In the genomic region with DNA sequence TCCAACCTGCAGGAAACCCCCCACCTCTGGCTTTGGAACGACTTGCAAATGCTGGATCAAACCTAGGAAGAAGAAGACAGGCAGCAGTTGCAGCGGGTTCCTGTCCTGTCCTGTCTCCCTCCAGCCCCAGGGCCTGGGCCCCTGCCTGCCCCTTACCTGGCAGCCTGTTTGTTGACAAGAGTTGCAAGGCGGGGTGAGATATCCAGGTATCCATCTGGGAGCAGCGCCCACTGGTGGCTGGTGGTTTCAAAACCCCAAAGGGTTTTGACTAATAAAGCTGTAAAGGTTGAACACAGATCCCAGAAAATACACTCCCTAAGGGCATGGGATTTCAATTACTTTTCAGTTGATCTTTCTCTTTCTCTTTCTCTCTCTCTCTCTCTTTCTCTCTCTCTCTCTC, we compare ENCODE assay signal across 10 mouse cellular contexts. TPM values are rescaled to one million over a fixed set of nuclear protein-coding genes. Genes with fewer than 3 reads are reported as not detected.
DNase-seq lines count a peak whose midpoint lies in the region; ATAC-seq and TF ChIP-seq lines count a peak whose summit lies in the region.
"Had no signal": no experiment of that assay in that cellular context is flagged by ENCODE, and none has a peak within 500 bp of the region (broad histone marks: within the 10 kb centered on the region; RNA-seq: fewer than 3 reads in every experiment).

No protein-coding gene starts in this region.

- H3K9ac ChIP-seq in kidney, embryonic 15.5 days, result no peak overlapping the region
- H3K9ac ChIP-seq: embryonic facial prominence, embryonic 15.5 days had no signal

- WGBS in kidney, adult 2 months, result 49% methylated on average over 4 of the region's 4 CpGs
- WGBS in kidney, embryonic 15.5 days, result 37% methylated on average over 4 of the region's 4 CpGs
- WGBS in embryonic facial prominence, embryonic 10.5 days, result 28% methylated on average over 4 of the region's 4 CpGs

- H3K36me3 ChIP-seq in kidney, adult 2 months (ENCODE audit: control insufficient read depth, insufficient read depth, low read length), result no peaks in the 10 kb centered on the region
- H3K36me3 ChIP-seq in kidney, embryonic 15.5 days, result no peaks in the 10 kb centered on the region
- H3K36me3 ChIP-seq in embryonic facial prominence, embryonic 10.5 days (replicated peaks), result no peaks in the 10 kb centered on the region
- H3K36me3 ChIP-seq: embryonic facial prominence, embryonic 15.5 days had no signal

- H3K4me3 ChIP-seq in kidney, adult 2 months (ENCODE audit: insufficient read depth, low read depth, low read length), result no peak overlapping the region
- H3K4me3 ChIP-seq in kidney, embryonic 15.5 days (replicated peaks), result no peak overlapping the region
- no peak overlapping the region for H3K4me3 ChIP-seq in embryonic facial prominence, embryonic 10.5 days
- H3K4me3 ChIP-seq: embryonic facial prominence, embryonic 15.5 days had no signal

- TF ChIP-seq POLR2A in kidney, adult 2 months (IDR thresholded peaks at IDR 0.05; ENCODE audit: low read depth, low read length), result no peak

- no peaks in the 10 kb centered on the region for H3K27me3 ChIP-seq in kidney, adult 2 months (replicated peaks; ENCODE audit: control insufficient read depth, insufficient read depth, low read length)
- no peaks in the 10 kb centered on the region for H3K27me3 ChIP-seq in kidney, embryonic 15.5 days
- no peaks in the 10 kb centered on the region for H3K27me3 ChIP-seq in embryonic facial prominence, embryonic 10.5 days (replicated peaks; ENCODE audit: low read depth, poor library complexity, severe bottlenecking)
- H3K27me3 ChIP-seq: embryonic facial prominence, embryonic 15.5 days had no signal

- ATAC-seq in kidney, embryonic 15.5 days (replicated peaks; ENCODE audit: low FRiP score), result no peak
- ATAC-seq: midbrain, embryonic 16.5 days had no signal

- peak; percentile 52 for TF ChIP-seq CTCF in kidney, adult 2 months (conservative IDR thresholded peaks at IDR 0.05; ENCODE audit: insufficient read depth, insufficient read length, low read depth, low read length)

- H3K27ac ChIP-seq in kidney, adult 2 months (ENCODE audit: insufficient read depth, low read depth, low read length), result no peak overlapping the region
- no peak overlapping the region for H3K27ac ChIP-seq in kidney, embryonic 15.5 days
- H3K27ac ChIP-seq in embryonic facial prominence, embryonic 10.5 days (replicated peaks), result no peak overlapping the region
- H3K27ac ChIP-seq: embryonic facial prominence, embryonic 15.5 days had no signal

- no peaks in the 10 kb centered on the region for H3K9me3 ChIP-seq in kidney, embryonic 15.5 days (replicated peaks)
- H3K9me3 ChIP-seq in embryonic facial prominence, embryonic 10.5 days, result peaks cover 5% of the 10 kb centered on the region
- H3K9me3 ChIP-seq: embryonic facial prominence, embryonic 15.5 days had no signal

- DNase-seq in kidney, adult 2 months, result no peak
- DNase-seq in urinary bladder, postnatal 14 days (ENCODE audit: low spot score), result peak; percentile 67
- DNase-seq in urinary bladder, postnatal 4 days (ENCODE audit: low spot score in 2 of 2), result no peak
- peak; percentile 56 for DNase-seq in embryonic facial prominence, embryonic 10.5 days (ENCODE audit: low spot score)
- peak; percentile 76 for DNase-seq in thymus, postnatal 4 days
- DNase-seq in spleen, postnatal 4 days (ENCODE audit: low spot score in 2 of 2), result no peak
- no peak for DNase-seq in cerebellum, adult 18-20 months

- no peaks in the 10 kb centered on the region; the same call in 1 of the 2 replicates for H3K4me1 ChIP-seq in kidney, adult 2 months (ENCODE audit: control insufficient read depth, insufficient read depth, low read length)
- H3K4me1 ChIP-seq in kidney, embryonic 15.5 days, result peaks cover 13% of the 10 kb centered on the region
- H3K4me1 ChIP-seq in embryonic facial prominence, embryonic 10.5 days, result peaks cover 23% of the 10 kb centered on the region

- no peak overlapping the region for H3K4me2 ChIP-seq in kidney, embryonic 15.5 days
- H3K4me2 ChIP-seq: embryonic facial prominence, embryonic 15.5 days had no signal

RNA-seq across cellular contexts. Expression of a gene that starts 24.0 kb away (rescaled TPM):
- polyA plus RNA-seq in kidney, adult 2 months (2012; rRNA removed), result 14.9 and 15.5 TPM in 2 replicates
- 5.5 and 6.4 TPM in 2 replicates for polyA plus RNA-seq in kidney, embryonic 15.5 days (2015; fragmentation: Nextera tagmentation; extraction: Ambion mirVana)
- 2.6 and 2.9 TPM in 2 replicates for polyA plus RNA-seq in embryonic facial prominence, embryonic 10.5 days (2016; fragmentation: Nextera tagmentation; extraction: Ambion mirVana)

RNA-seq across cellular contexts. Expression of a gene that starts 49.1 kb away (rescaled TPM):
- 12.3 and 14.2 TPM in 2 replicates for polyA plus RNA-seq in kidney, adult 2 months (2012; rRNA removed)
- 47.1 and 51.0 TPM in 2 replicates for polyA plus RNA-seq in kidney, embryonic 15.5 days (2015; fragmentation: Nextera tagmentation; extraction: Ambion mirVana)
- 68.3 and 70.6 TPM in 2 replicates for polyA plus RNA-seq in embryonic facial prominence, embryonic 10.5 days (2016; fragmentation: Nextera tagmentation; extraction: Ambion mirVana)

Comparison
In these comparisons a context has a peak if more than half of its experiments do, and no peak if none do; other contexts are left out.
1. DNase-seq: peak in urinary bladder, postnatal 14 days (single experiment), embryonic facial prominence, embryonic 10.5 days (single experiment) and thymus, postnatal 4 days (single experiment); none in kidney, adult 2 months (single experiment), urinary bladder, postnatal 4 days (0 of 2), spleen, postnatal 4 days (0 of 2) and cerebellum, adult 18-20 months (0 of 2).